Mouse (Mus musculus): ENCODE results near the gene Trim63. TPM values are rescaled to one million over a fixed set of nuclear protein-coding genes. Genes with fewer than 3 reads are reported as not detected.

Gene Trim63
- polyA plus RNA-seq, 1 experiment from 2014 or later, result 43.2 TPM

Other genes with a start within 250 kb of the Trim63 start
- gene Cd52, start 220.0 kb upstream of the Trim63 start, polyA plus RNA-seq (2014; fragmentation: Nextera tagmentation; extraction: Ambion mirVana), result 10.7 and 16.4 TPM in 2 replicates
- gene Ubxn11, start 212.6 kb upstream of the Trim63 start, polyA plus RNA-seq (2014; fragmentation: Nextera tagmentation; extraction: Ambion mirVana), result 1.1 and 2.9 TPM in 2 replicates
- 196 and 209 TPM in 2 replicates for gene Sh3bgrl3, start 186.3 kb upstream of the Trim63 start, polyA plus RNA-seq (2014; fragmentation: Nextera tagmentation; extraction: Ambion mirVana)
- gene Cep85, start 128.0 kb upstream of the Trim63 start, polyA plus RNA-seq (2014; fragmentation: Nextera tagmentation; extraction: Ambion mirVana), result 35.4 and 37.0 TPM in 2 replicates
- not detected in 2 replicates for gene Gm7534, start 112.1 kb upstream of the Trim63 start, polyA plus RNA-seq (2014; fragmentation: Nextera tagmentation; extraction: Ambion mirVana)
- not detected in 2 replicates for gene Catsper4, start 87.7 kb upstream of the Trim63 start, polyA plus RNA-seq (2014; fragmentation: Nextera tagmentation; extraction: Ambion mirVana)
- gene Cnksr1, start 76.7 kb upstream of the Trim63 start, polyA plus RNA-seq (2014; fragmentation: Nextera tagmentation; extraction: Ambion mirVana), result 0.57 and 0.62 TPM in 2 replicates
- gene E130218I03Rik, start 71.5 kb upstream of the Trim63 start, polyA plus RNA-seq (2014; fragmentation: Nextera tagmentation; extraction: Ambion mirVana), result 0.20 TPM in 1 of 2 replicates, not detected in the other
- 8.6 and 9.1 TPM in 2 replicates for gene Zfp593, start 69.5 kb upstream of the Trim63 start, polyA plus RNA-seq (2014; fragmentation: Nextera tagmentation; extraction: Ambion mirVana)
- gene Gm30191, start 68.2 kb upstream of the Trim63 start, polyA plus RNA-seq (2014; fragmentation: Nextera tagmentation; extraction: Ambion mirVana), result not detected in 2 replicates
- 4.4 and 6.2 TPM in 2 replicates for gene Grrp1, start 61.0 kb upstream of the Trim63 start, polyA plus RNA-seq (2014; fragmentation: Nextera tagmentation; extraction: Ambion mirVana)
- gene Pdik1l, start 27.2 kb upstream of the Trim63 start, polyA plus RNA-seq (2014; fragmentation: Nextera tagmentation; extraction: Ambion mirVana), result 13.5 and 15.3 TPM in 2 replicates
- gene Slc30a2, start 28.1 kb downstream of the Trim63 start, polyA plus RNA-seq (2014; fragmentation: Nextera tagmentation; extraction: Ambion mirVana), result 0.08 and 0.11 TPM in 2 replicates
- gene Extl1, start 68.7 kb downstream of the Trim63 start, polyA plus RNA-seq (2014; fragmentation: Nextera tagmentation; extraction: Ambion mirVana), result 2.8 and 2.9 TPM in 2 replicates
- 11.1 and 12.8 TPM in 2 replicates for gene Pafah2, start 81.2 kb downstream of the Trim63 start, polyA plus RNA-seq (2014; fragmentation: Nextera tagmentation; extraction: Ambion mirVana)
- gene Stmn1, start 153.2 kb downstream of the Trim63 start, polyA plus RNA-seq (2014; fragmentation: Nextera tagmentation; extraction: Ambion mirVana), result 933 and 977 TPM in 2 replicates
- gene Paqr7, start 181.6 kb downstream of the Trim63 start, polyA plus RNA-seq (2014; fragmentation: Nextera tagmentation; extraction: Ambion mirVana), result 4.2 and 4.6 TPM in 2 replicates
- gene Aunip, start 195.9 kb downstream of the Trim63 start, polyA plus RNA-seq (2014; fragmentation: Nextera tagmentation; extraction: Ambion mirVana), result 2.3 and 3.2 TPM in 2 replicates
- 170 and 175 TPM in 2 replicates for gene Mtfr1l, start 220.3 kb downstream of the Trim63 start, polyA plus RNA-seq (2014; fragmentation: Nextera tagmentation; extraction: Ambion mirVana)
- 41.5 and 43.6 TPM in 2 replicates for gene Selenon, start 237.0 kb downstream of the Trim63 start, polyA plus RNA-seq (2014; fragmentation: Nextera tagmentation; extraction: Ambion mirVana)

All from heart, embryonic 14.5 days (tissue).